Mouse (Mus musculus) T-helper 17 cell (primary cell): ENCODE results near the gene Gm16506.
"Not testable (repeated sequence)": the region's sequence is repeated elsewhere in the genome, so short reads cannot be mapped to it uniquely, and the experiment has no call there.

Experiments
- in situ Hi-C, 2 experiments: fragments of 300-600 bp; cut with MboI, MseI; formaldehyde crosslinking; loops; 1 replicate in 1 of 2; 2 replicates in 1 of 2; pipeline ENCODE4 v1.15.1; 2025; ENCODE audit warnings: high pct_unique_total_duplicates in 2 of 2

Gene Gm16506

GRCm38 (mm10) chr14:43727385-43727784 is at the start of gene Gm16506:
Gm16506 (minus strand) TSS chr14:43727485.
- in situ Hi-C loops = loop anchor here in 1 of 2 experiments (5.0 kb wide), 1 partner anchor 60 kb away; no protein-coding TSS in a partner anchor

- in situ Hi-C loops = not testable (repeated sequence)
Observed at GRCm38 (mm10) chr14:43747566-43747965, 20.3 kb upstream of the Gm16506 start, which contains the start of gene Gm6526. Gm6526 (plus strand) TSS chr14:43747866.

- in situ Hi-C loops = loop anchor here in 1 of 2 experiments (25.0 kb wide), 2 partner anchors 135 to 1435 kb away; partner anchors contain the start of gene Gm17026
Observed at GRCm38 (mm10) chr14:43697621-43698020, 29.7 kb downstream of the Gm16506 start, which contains the start of gene Gm7324. Gm7324 (plus strand) TSS chr14:43697828.

GRCm38 (mm10) chr14:43677099-43677498 is 50.2 kb downstream of the Gm16506 start, which contains the start of gene Gm8165:
Gm8165 (minus strand) TSS chr14:43677199.
- in situ Hi-C loops = loop anchor here in 1 of 2 experiments (10.0 to 25.0 kb wide), 3 partner anchors 115 to 1415 kb away; partner anchors contain the start of genes Gm17026 and Gm8232
